Mouse (Mus musculus) liver, embryonic 11.5 days (tissue): Measurements from ENCODE around the gene Klhl33. TPM values are rescaled to one million over a fixed set of nuclear protein-coding genes. Genes with fewer than 3 reads are reported as not detected.
"Not testable (repeated sequence)": the region's sequence is repeated elsewhere in the genome, so short reads cannot be mapped to it uniquely, and the experiment has no call there.

Experiments used
- ATAC-seq: fragments of 200-750 bp; cut with Nextera tagmentation; replicated peaks from 2 replicates; pipeline ENCODE4 v1.8.0; 2017; ENCODE audit warnings: moderate number of reproducible peaks, mild to moderate bottlenecking, moderate TSS enrichment, moderate library complexity; ENCODE audit not compliant: low FRiP score
- DNase-seq: peaks from one replicate; pipeline ENCODE4 v3.0.0-alpha.2; 2017; ENCODE audit warnings: low spot score
- H3K27ac ChIP-seq: fragments of 300-500 bp; sonication (generic); 2 replicates; pipeline ENCODE4 v1.5.1; 2014; ENCODE audit warnings: mild to moderate bottlenecking, low read depth, low read length, control low read depth
- H3K27me3 ChIP-seq: fragments of 300-500 bp; sonication (generic); replicated peaks from 2 replicates; pipeline ENCODE4 v1.6.1; 2014; ENCODE audit warnings: low read length, mixed read lengths; ENCODE audit not compliant: control insufficient read depth, insufficient read depth
- H3K36me3 ChIP-seq: fragments of 300-500 bp; sonication (generic); 2 replicates; pipeline ENCODE4 v1.6.1; 2014; ENCODE audit warnings: mild to moderate bottlenecking, low read length, moderate library complexity, mixed read lengths; ENCODE audit not compliant: control insufficient read depth, insufficient read depth
- H3K4me1 ChIP-seq: fragments of 300-500 bp; sonication (generic); replicated peaks from 2 replicates; pipeline ENCODE4 v1.6.1; 2014; ENCODE audit warnings: low read length, mixed read lengths; ENCODE audit not compliant: control insufficient read depth, insufficient read depth
- H3K4me2 ChIP-seq: fragments of 300-500 bp; sonication (generic); 2 replicates; pipeline ENCODE4 v1.6.1; 2014; ENCODE audit warnings: mild to moderate bottlenecking, control low read depth, moderate library complexity
- H3K4me3 ChIP-seq: fragments of 300-500 bp; sonication (generic); 2 replicates; pipeline ENCODE4 v1.5.1; 2014; ENCODE audit warnings: low read depth, low read length, control low read depth
- H3K9ac ChIP-seq: fragments of 300-500 bp; sonication (generic); 2 replicates; pipeline ENCODE4 v1.6.1; 2014; ENCODE audit warnings: low read depth, low read length, control low read depth
- H3K9me3 ChIP-seq: fragments of 300-500 bp; sonication (generic); 2 replicates; pipeline ENCODE4 v1.6.1; 2016; ENCODE audit warnings: low read length, inconsistent platforms, mixed read lengths; ENCODE audit not compliant: control insufficient read depth
- WGBS: fragments of 180-500 bp; shearing (Covaris S2); extraction: QIAGEN DNeasy Blood & Tissue Kit; methylation state at CpG from one replicate; pipeline ENCODE4 v1.1.7; 2014; 5-methylcytosine and 5-hydroxymethylcytosine counted together
- polyA plus RNA-seq: library from polyadenylated mRNA; unstranded; fragments of >200 nt; fragmentation: Nextera tagmentation; extraction: Ambion mirVana; gene quantifications from 2 replicates; pipeline ENCODE4 v1.2.1, GENCODE M21; 2014

Gene Klhl33
- polyA plus RNA-seq, 1 experiment from 2014 or later, result 0.34 TPM

GRCm38 (mm10) chr14:50931493-50932020, 34.2 kb upstream of the Klhl33 start:
- ATAC-seq, result no peak
- Histone ChIP-seq H3K4me2 (peak overlapping the region; percentile 92), H3K9me3 (no peaks in the 10 kb centered on the region), H3K4me3 (peak overlapping the region; percentile 89), H3K27me3 (no peaks in the 10 kb centered on the region), H3K4me1 (peaks cover 20% of the 10 kb centered on the region), H3K36me3 (peaks cover 22% of the 10 kb centered on the region), H3K9ac (peak overlapping the region; percentile 76), H3K27ac (peak overlapping the region; percentile 95)
- no peak for DNase-seq
- WGBS, result 11% methylated on average over 12 of the region's 12 CpGs

GRCm38 (mm10) chr14:50930754-50931492, 33.6 kb upstream of the Klhl33 start, which contains the start of the genes Pip4p1 and Pnp:
Pip4p1 (minus strand) TSS chr14:50930856.
Pnp (plus strand) TSS chr14:50931082.
- Histone ChIP-seq H3K4me2 (peak within 1 kb of the TSS; percentile 92), H3K27ac (peak within 1 kb of the TSS; percentile 95), H3K4me3 (peak within 1 kb of the TSS; percentile 89), H3K9me3 (no peaks in the 10 kb centered on the region), H3K36me3 (peaks cover 25% of the 10 kb centered on the region), H3K27me3 (no peaks in the 10 kb centered on the region), H3K4me1 (peaks cover 25% of the 10 kb centered on the region), H3K9ac (peak within 1 kb of the TSS; percentile 94)
- DNase-seq, result peak; percentile 94
- under 1% methylated on average over 62 of the region's 68 CpGs for WGBS
- ATAC-seq, result peak; percentile 96

- no peaks in the 10 kb centered on the region for H3K27me3 ChIP-seq
- peaks cover 26% of the 10 kb centered on the region for H3K4me1 ChIP-seq
- peak; percentile 50 for ATAC-seq
- peak overlapping the region; percentile 94 for H3K9ac ChIP-seq
- peak overlapping the region; percentile 89 for H3K4me3 ChIP-seq
- WGBS, result under 1% methylated on average over 38 of the region's 38 CpGs
- H3K9me3 ChIP-seq, result no peaks in the 10 kb centered on the region
- peak overlapping the region; percentile 86 for H3K27ac ChIP-seq
- peak overlapping the region; percentile 89 for H3K4me2 ChIP-seq
- peaks cover 25% of the 10 kb centered on the region for H3K36me3 ChIP-seq
- DNase-seq, result no peak
Observed at GRCm38 (mm10) chr14:50930377-50930753, 33.1 kb upstream of the Klhl33 start.

DNA sequence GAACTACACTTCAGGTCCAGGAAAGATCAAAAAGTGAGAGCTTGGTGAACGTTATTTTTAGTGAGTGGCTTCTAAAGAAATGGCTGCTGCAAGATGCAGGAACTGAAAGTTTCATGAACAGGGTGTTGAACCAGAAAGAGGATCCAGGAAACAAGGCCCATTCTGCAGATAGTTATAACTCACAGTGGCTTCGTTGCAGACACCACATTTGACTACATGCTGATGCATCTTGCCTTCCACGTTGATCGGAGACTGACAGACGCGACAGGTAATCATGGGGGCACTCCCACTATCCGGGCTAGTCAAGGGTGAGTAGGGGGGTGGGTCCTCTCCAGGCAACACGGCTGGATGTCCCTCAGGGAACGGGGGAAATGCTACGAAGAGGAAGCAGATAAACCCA, 32.6 kb upstream of the Klhl33 start:
- H3K4me2 ChIP-seq, result peak overlapping the region; percentile 89

GRCm38 (mm10) chr14:50927366-50927765, 30.1 kb upstream of the Klhl33 start:
- H3K9ac ChIP-seq, result no peak overlapping the region
- peaks cover 29% of the 10 kb centered on the region for H3K4me1 ChIP-seq
- no peak overlapping the region for H3K4me3 ChIP-seq
- no peaks in the 10 kb centered on the region for H3K27me3 ChIP-seq
- ATAC-seq (no peak), DNase-seq (no peak)
- 74% methylated on average over 3 of the region's 3 CpGs for WGBS
- H3K36me3 ChIP-seq, result peaks cover 25% of the 10 kb centered on the region
- no peak overlapping the region for H3K27ac ChIP-seq
- H3K9me3 ChIP-seq, result no peaks in the 10 kb centered on the region
- no peak overlapping the region for H3K4me2 ChIP-seq

More for the DNA sequence above, 32.6 kb upstream of the Klhl33 start:
- peaks cover 25% of the 10 kb centered on the region for H3K36me3 ChIP-seq
- peak overlapping the region; percentile 94 for H3K9ac ChIP-seq
- WGBS, result 13% methylated on average over 10 of the region's 10 CpGs
- H3K27me3 ChIP-seq, result no peaks in the 10 kb centered on the region
- no peaks in the 10 kb centered on the region for H3K9me3 ChIP-seq
- peak overlapping the region; percentile 89 for H3K4me3 ChIP-seq
- ATAC-seq (no peak), DNase-seq (no peak)
- peak overlapping the region; percentile 86; the same call in 1 of the 2 replicates for H3K27ac ChIP-seq
- peaks cover 26% of the 10 kb centered on the region for H3K4me1 ChIP-seq

- no peaks in the 10 kb centered on the region for H3K27me3 ChIP-seq
- peaks cover 23% of the 10 kb centered on the region for H3K4me1 ChIP-seq
- WGBS, result 2% methylated on average over 38 of the region's 38 CpGs
- H3K9me3 ChIP-seq, result no peaks in the 10 kb centered on the region
- ATAC-seq (peak; percentile 64), DNase-seq (no peak)
- H3K27ac ChIP-seq, result peak overlapping the region; percentile 88
- peak overlapping the region; percentile 81 for H3K9ac ChIP-seq
- H3K4me3 ChIP-seq, result peak overlapping the region; percentile 79
- peak overlapping the region; percentile 69 for H3K4me2 ChIP-seq
- peaks cover 29% of the 10 kb centered on the region for H3K36me3 ChIP-seq
Observed at GRCm38 (mm10) chr14:50925111-50925920, 28.0 kb upstream of the Klhl33 start.

- H3K4me2 ChIP-seq, result peak within 1 kb of the TSS; percentile 69
- DNase-seq, result peak; percentile 97
- under 1% methylated on average over 57 of the region's 57 CpGs for WGBS
- ATAC-seq, result peak; percentile 94
- H3K27me3 ChIP-seq, result no peaks in the 10 kb centered on the region
- peaks cover 31% of the 10 kb centered on the region for H3K36me3 ChIP-seq
- no peaks in the 10 kb centered on the region for H3K9me3 ChIP-seq
- peak within 1 kb of the TSS; percentile 79 for H3K4me3 ChIP-seq
- peak within 1 kb of the TSS; percentile 81 for H3K9ac ChIP-seq
- H3K27ac ChIP-seq, result peak within 1 kb of the TSS; percentile 88
- H3K4me1 ChIP-seq, result peaks cover 17% of the 10 kb centered on the region
Observed at GRCm38 (mm10) chr14:50924281-50925064, 27.2 kb upstream of the Klhl33 start, which contains the start of the genes Osgep and Apex1. Osgep (minus strand) TSS chr14:50924893. Apex1 (plus strand) TSS chr14:50924968.

GRCm38 (mm10) chr14:50923437-50923836, 26.1 kb upstream of the Klhl33 start:
- WGBS, result 70% methylated on average over 1 of the region's 1 CpGs
- Histone ChIP-seq H3K4me1 (peaks cover 13% of the 10 kb centered on the region), H3K36me3 (peaks cover 25% of the 10 kb centered on the region), H3K4me3 (peak overlapping the region; percentile 79), H3K27ac (peak overlapping the region; percentile 88; the same call in 1 of the 2 replicates), H3K4me2 (peak overlapping the region; percentile 69), H3K9ac (peak overlapping the region; percentile 81)
- not testable (repeated sequence) for DNase-seq, H3K9me3 ChIP-seq, H3K27me3 ChIP-seq, ATAC-seq
